Mouse (Mus musculus) megakaryocyte, embryonic 14.5 days (primary cell): ENCODE results near the gene Myd88. TPM values are rescaled to one million over a fixed set of nuclear protein-coding genes. Genes with fewer than 3 reads are reported as not detected.

Experiments used
- H3K27me3 ChIP-seq: replicated peaks from 2 replicates; pipeline ENCODE3; 2012; ENCODE audit warnings: inconsistent platforms
- H3K36me3 ChIP-seq: replicated peaks from 2 replicates; pipeline ENCODE3; 2012; ENCODE audit warnings: low read length, inconsistent platforms, mixed read lengths
- H3K4me1 ChIP-seq: 2 replicates; pipeline ENCODE4 v1.6.1; 2012; ENCODE audit warnings: inconsistent platforms
- H3K4me3 ChIP-seq: replicated peaks from 2 replicates; pipeline ENCODE3; 2012; ENCODE audit warnings: moderate library complexity, mild to moderate bottlenecking, inconsistent platforms
- H3K9me3 ChIP-seq: 2 replicates; pipeline ENCODE4 v1.6.1; 2012; ENCODE audit warnings: inconsistent platforms
- FLI1 ChIP-seq: IDR thresholded peaks from 2 replicates; pipeline ENCODE4 v1.6.1; 2012; ENCODE audit warnings: low read length, inconsistent platforms, mixed read lengths
- GATA1 ChIP-seq: IDR thresholded peaks from 3 replicates; pipeline ENCODE4 v1.6.1; 2012; ENCODE audit warnings: mixed read lengths, low read length, inconsistent platforms, borderline replicate concordance
- polyA plus RNA-seq: library from polyadenylated mRNA; stranded (reverse); fragments of >175 nt; gene quantifications from 2 replicates; pipeline ENCODE4 v1.2.3, GENCODE M21; 2012; ENCODE audit warnings: low replicate concordance; ENCODE audit not compliant: insufficient read depth

Gene Myd88
- polyA plus RNA-seq, 1 experiment: 38.2 TPM

DNA sequence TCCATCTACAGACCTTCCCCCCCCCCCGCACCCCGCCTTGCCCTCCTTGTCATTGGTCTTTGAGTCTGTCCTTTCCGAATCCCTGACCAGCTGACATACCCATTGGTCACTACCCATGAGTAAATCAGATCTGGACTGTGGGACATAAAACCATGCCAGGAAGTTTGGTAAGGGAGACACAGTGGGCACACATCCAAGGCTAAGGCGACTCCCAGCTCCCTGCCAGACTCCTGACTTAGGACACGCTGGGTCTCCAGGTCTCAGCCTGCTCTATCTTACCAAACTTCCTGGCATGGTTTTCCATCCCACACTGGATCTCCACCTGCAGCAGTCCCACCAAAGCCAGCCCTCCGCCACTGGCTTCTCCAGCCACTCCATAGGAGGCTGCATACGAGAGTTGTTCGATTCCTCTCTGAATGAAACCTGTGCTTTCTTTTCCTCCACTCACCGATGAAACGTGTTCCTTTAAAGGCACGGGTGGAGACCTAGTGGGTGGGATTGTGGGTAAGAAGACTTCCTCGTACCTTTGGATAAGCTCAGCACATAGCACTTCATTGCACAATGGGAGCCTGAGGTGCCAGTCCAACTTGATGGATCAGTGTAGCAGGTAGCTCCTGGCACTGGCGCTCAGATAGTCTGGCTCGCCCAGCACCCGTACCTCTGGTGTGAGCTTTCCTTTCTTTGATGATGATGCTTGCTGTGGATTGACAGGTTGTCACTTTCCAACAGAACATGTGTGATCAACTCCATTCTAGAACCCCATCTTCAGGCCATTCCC lies 10.8 kb downstream of the Myd88 start:
- Histone ChIP-seq H3K36me3 (peaks cover 14% of the 10 kb centered on the region), H3K4me3 (no peak overlapping the region), H3K9me3 (peaks cover 5% of the 10 kb centered on the region; the same call in 1 of the 2 replicates), H3K27me3 (no peaks in the 10 kb centered on the region), H3K4me1 (peaks cover 85% of the 10 kb centered on the region)
- TF ChIP-seq GATA1: no peak
- no peak for TF ChIP-seq FLI1

- TF ChIP-seq FLI1 (no peak), GATA1 (no peak)
- Histone ChIP-seq H3K4me3 (peak overlapping the region; percentile 69), H3K9me3 (peaks cover 5% of the 10 kb centered on the region; the same call in 1 of the 2 replicates), H3K4me1 (peaks cover 79% of the 10 kb centered on the region), H3K36me3 (peaks cover 12% of the 10 kb centered on the region), H3K27me3 (no peaks in the 10 kb centered on the region)
Measured at GRCm38 (mm10) chr9:119328488-119328887, 12.7 kb downstream of the Myd88 start.

- TF ChIP-seq FLI1: no peak
- no peak for TF ChIP-seq GATA1
- Histone ChIP-seq H3K4me3 (peak overlapping the region; percentile 38), H3K9me3 (no peaks in the 10 kb centered on the region), H3K4me1 (peaks cover 68% of the 10 kb centered on the region), H3K27me3 (no peaks in the 10 kb centered on the region), H3K36me3 (peaks cover 2% of the 10 kb centered on the region)
Measured at GRCm38 (mm10) chr9:119324130-119324529, 17.1 kb downstream of the Myd88 start.

- peaks cover 5% of the 10 kb centered on the region for H3K36me3 ChIP-seq
- H3K9me3 ChIP-seq: no peaks in the 10 kb centered on the region
- H3K4me1 ChIP-seq: peaks cover 68% of the 10 kb centered on the region
- peak overlapping the region; percentile 99 for H3K4me3 ChIP-seq
- H3K27me3 ChIP-seq: no peaks in the 10 kb centered on the region
- TF ChIP-seq FLI1: no peak
- TF ChIP-seq GATA1: no peak
Measured at GRCm38 (mm10) chr9:119323260-119323645, 18.0 kb downstream of the Myd88 start.

GRCm38 (mm10) chr9:119322289-119323259 lies 18.6 kb downstream of the Myd88 start, which contains the start of gene Oxsr1:
Gene Oxsr1 (minus strand): TSS chr9:119322427.
- peak within 1 kb of the TSS; percentile 99 for H3K4me3 ChIP-seq
- H3K27me3 ChIP-seq: no peaks in the 10 kb centered on the region
- no peaks in the 10 kb centered on the region for H3K9me3 ChIP-seq
- H3K4me1 ChIP-seq: peaks cover 63% of the 10 kb centered on the region
- peaks cover 7% of the 10 kb centered on the region for H3K36me3 ChIP-seq
- no peak for TF ChIP-seq GATA1
- TF ChIP-seq FLI1: no peak

- Histone ChIP-seq H3K4me1 (peaks cover 60% of the 10 kb centered on the region), H3K27me3 (no peaks in the 10 kb centered on the region), H3K4me3 (peak overlapping the region; percentile 99), H3K36me3 (peaks cover 7% of the 10 kb centered on the region), H3K9me3 (no peaks in the 10 kb centered on the region)
- TF ChIP-seq GATA1 (no peak), FLI1 (no peak)
Measured at GRCm38 (mm10) chr9:119321392-119322229, 19.6 kb downstream of the Myd88 start.

GRCm38 (mm10) chr9:119320946-119321345 lies 20.3 kb downstream of the Myd88 start:
- Histone ChIP-seq H3K4me3 (peak overlapping the region; percentile 99), H3K36me3 (peaks cover 7% of the 10 kb centered on the region), H3K27me3 (no peaks in the 10 kb centered on the region), H3K9me3 (no peaks in the 10 kb centered on the region), H3K4me1 (peaks cover 62% of the 10 kb centered on the region)
- TF ChIP-seq GATA1 (no peak), FLI1 (no peak)

GRCm38 (mm10) chr9:119320446-119320845 lies 20.8 kb downstream of the Myd88 start:
- H3K36me3 ChIP-seq: peaks cover 7% of the 10 kb centered on the region
- no peaks in the 10 kb centered on the region for H3K9me3 ChIP-seq
- TF ChIP-seq GATA1 (no peak), FLI1 (no peak)
- peaks cover 66% of the 10 kb centered on the region for H3K4me1 ChIP-seq
- no peaks in the 10 kb centered on the region for H3K27me3 ChIP-seq
- peak overlapping the region; percentile 33 for H3K4me3 ChIP-seq

GRCm38 (mm10) chr9:119318891-119319290 lies 22.3 kb downstream of the Myd88 start:
- Histone ChIP-seq H3K4me3 (no peak overlapping the region), H3K27me3 (no peaks in the 10 kb centered on the region), H3K4me1 (peaks cover 68% of the 10 kb centered on the region), H3K36me3 (peaks cover 15% of the 10 kb centered on the region), H3K9me3 (no peaks in the 10 kb centered on the region)
- no peak for TF ChIP-seq FLI1
- TF ChIP-seq GATA1: no peak
